Mouse (Mus musculus) small intestine, adult 2 months (tissue): ENCODE measurements around the gene Atp4b. TPM values are rescaled to one million over a fixed set of nuclear protein-coding genes. Genes with fewer than 3 reads are reported as not detected.

Experiments
- H3K27ac ChIP-seq: fragments of 200-500 bp; 2 replicates; pipeline ENCODE4 v1.5.1; 2012; ENCODE audit warnings: low read depth, low read length, control low read depth, inconsistent platforms; ENCODE audit not compliant: insufficient read depth
- H3K27me3 ChIP-seq: fragments of 200-500 bp; 2 replicates; pipeline ENCODE4 v1.6.1; 2012; ENCODE audit warnings: mild to moderate bottlenecking, moderate library complexity, low read length, inconsistent platforms; ENCODE audit not compliant: control insufficient read depth, insufficient read depth
- H3K36me3 ChIP-seq: fragments of 200-500 bp; 2 replicates; pipeline ENCODE4 v1.6.1; 2012; ENCODE audit warnings: mild to moderate bottlenecking, low read length, control low read depth, inconsistent platforms; ENCODE audit not compliant: control insufficient read depth, insufficient read depth
- H3K4me1 ChIP-seq: fragments of 200-500 bp; 2 replicates; pipeline ENCODE4 v1.6.1; 2012; ENCODE audit warnings: low read length, inconsistent platforms, mixed read lengths; ENCODE audit not compliant: control insufficient read depth, insufficient read depth, insufficient read length
- H3K4me3 ChIP-seq: fragments of 200-500 bp; 2 replicates; pipeline ENCODE4 v1.5.1; 2012; ENCODE audit warnings: low read depth, mild to moderate bottlenecking, control low read depth, inconsistent platforms, low read length, moderate library complexity
- CTCF ChIP-seq: fragments of 200-500 bp; IDR thresholded peaks from 2 replicates; pipeline ENCODE4 v1.5.1; 2012; ENCODE audit warnings: low read depth, mild to moderate bottlenecking, control low read depth, inconsistent platforms, low read length, moderate library complexity, mixed read lengths; ENCODE audit not compliant: insufficient replicate concordance, insufficient read length; ENCODE audit errors: extremely low read depth
- POLR2A ChIP-seq: fragments of 200-500 bp; IDR thresholded peaks from 2 replicates; pipeline ENCODE4 v1.6.1; 2012; ENCODE audit warnings: low read depth, mild to moderate bottlenecking, control low read depth, inconsistent platforms, low read length, moderate library complexity
- WGBS: fragments of 180-500 bp; shearing (Covaris S2); methylation state at CpG from one replicate; pipeline ENCODE4 v1.1.7; 2018; 5-methylcytosine and 5-hydroxymethylcytosine counted together
- polyA plus RNA-seq: library from polyadenylated mRNA; depleted of rRNA; stranded (reverse); fragments of >200 nt; gene quantifications from 2 replicates; pipeline ENCODE4 v1.2.3, GENCODE M21; 2012

The Atp4b gene
- polyA plus RNA-seq, 1 experiment, result 0.13 TPM

DNA sequence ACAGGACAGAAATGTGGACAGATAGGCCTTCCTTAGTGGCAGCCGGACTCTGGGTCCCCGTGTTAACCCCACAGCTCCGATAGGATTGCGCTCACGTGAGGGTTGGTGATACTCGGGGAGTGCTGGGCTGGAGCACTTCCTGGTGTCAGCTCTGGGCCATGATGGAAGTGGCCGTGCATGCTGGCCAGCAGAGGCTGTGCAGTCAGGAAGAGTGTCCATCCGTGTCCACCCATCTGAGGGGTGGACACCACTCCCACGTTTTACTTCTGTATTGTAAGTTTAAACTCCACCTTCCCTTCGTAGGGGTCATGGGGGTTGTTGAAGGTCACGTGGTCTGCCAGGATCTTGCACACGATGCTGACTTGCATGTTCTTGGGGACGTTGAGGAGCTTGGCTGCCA lies 10.3 kb downstream of the Atp4b start:
- Histone ChIP-seq H3K4me3 (no peak overlapping the region), H3K36me3 (no peaks in the 10 kb centered on the region), H3K27me3 (no peaks in the 10 kb centered on the region), H3K4me1 (no peaks in the 10 kb centered on the region; the same call in 1 of the 2 replicates), H3K27ac (no peak overlapping the region)
- no peak for TF ChIP-seq CTCF
- no peak for TF ChIP-seq POLR2A
- 65% methylated on average over 13 of the region's 13 CpGs for WGBS

DNA sequence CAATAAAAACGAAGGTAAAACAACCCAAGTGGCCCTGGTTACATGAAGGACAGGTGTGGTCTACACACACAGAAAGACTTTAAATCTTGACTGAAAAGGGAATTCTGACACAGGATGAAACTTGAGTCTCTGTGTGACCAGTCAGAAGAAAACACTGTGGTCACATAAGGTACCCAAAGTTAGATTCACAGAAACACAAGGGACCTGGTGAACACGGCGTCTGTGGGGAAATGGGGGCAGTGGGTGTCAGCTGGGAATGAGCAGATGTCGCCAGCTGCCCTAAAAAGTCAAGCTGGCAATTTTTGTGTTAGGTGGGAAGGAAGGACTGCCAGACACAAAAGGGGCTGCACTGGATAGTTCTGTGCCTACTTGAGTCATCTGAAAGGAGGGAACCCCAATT lies 13.6 kb downstream of the Atp4b start:
- Histone ChIP-seq H3K27me3 (no peaks in the 10 kb centered on the region), H3K36me3 (peaks cover 14% of the 10 kb centered on the region), H3K27ac (no peak overlapping the region), H3K4me1 (no peaks in the 10 kb centered on the region; the same call in 1 of the 2 replicates), H3K4me3 (no peak overlapping the region)
- 93% methylated on average over 4 of the region's 4 CpGs for WGBS
- TF ChIP-seq POLR2A (no peak), CTCF (no peak)

- no peak overlapping the region for H3K27ac ChIP-seq
- TF ChIP-seq POLR2A (no peak), CTCF (no peak)
- H3K27me3 ChIP-seq, result no peaks in the 10 kb centered on the region
- no peaks in the 10 kb centered on the region; the same call in 1 of the 2 replicates for H3K4me1 ChIP-seq
- WGBS, result 73% methylated on average over 3 of the region's 3 CpGs
- H3K4me3 ChIP-seq, result no peak overlapping the region
- peaks cover 14% of the 10 kb centered on the region for H3K36me3 ChIP-seq
Measured at GRCm38 (mm10) chr8:13382536-13382935, 14.1 kb downstream of the Atp4b start.

GRCm38 (mm10) chr8:13381630-13382029 lies 15.0 kb downstream of the Atp4b start:
- no peaks in the 10 kb centered on the region for H3K27me3 ChIP-seq
- no peak overlapping the region for H3K4me3 ChIP-seq
- H3K4me1 ChIP-seq, result no peaks in the 10 kb centered on the region; the same call in 1 of the 2 replicates
- TF ChIP-seq POLR2A (no peak), CTCF (no peak)
- peaks cover 19% of the 10 kb centered on the region for H3K36me3 ChIP-seq
- 86% methylated on average over 7 of the region's 7 CpGs for WGBS
- no peak overlapping the region for H3K27ac ChIP-seq

DNA sequence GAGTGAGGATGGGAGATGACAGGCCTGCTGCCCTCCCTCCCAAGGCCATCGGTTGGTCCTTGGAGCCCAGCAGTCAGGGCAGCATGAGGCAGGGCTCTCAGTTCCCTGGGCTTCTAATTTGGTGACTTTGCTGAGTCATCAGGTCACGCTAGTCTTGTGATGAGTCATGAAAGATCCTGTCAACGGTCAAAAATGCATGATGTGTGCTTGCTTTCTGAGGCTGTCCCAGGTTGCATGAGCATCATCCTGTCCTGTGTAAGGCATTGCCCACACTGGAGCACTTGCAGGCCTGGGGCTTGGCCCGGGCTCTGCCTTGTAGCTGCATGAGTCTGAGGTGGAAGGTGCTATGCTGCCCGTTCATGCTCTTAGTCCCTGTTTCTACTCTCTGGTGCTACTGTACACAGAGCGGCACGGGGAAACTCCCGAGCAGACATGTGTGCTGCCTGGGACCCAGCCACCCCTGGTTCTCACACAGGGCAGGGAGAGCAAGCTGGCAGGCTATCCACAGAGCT lies 23.4 kb downstream of the Atp4b start:
- no peaks in the 10 kb centered on the region for H3K27me3 ChIP-seq
- peaks cover 71% of the 10 kb centered on the region for H3K36me3 ChIP-seq
- H3K4me3 ChIP-seq, result no peak overlapping the region
- WGBS, result 77% methylated on average over 8 of the region's 8 CpGs
- H3K4me1 ChIP-seq, result no peaks in the 10 kb centered on the region
- H3K27ac ChIP-seq, result no peak overlapping the region
- TF ChIP-seq POLR2A, result no peak
- no peak for TF ChIP-seq CTCF

DNA sequence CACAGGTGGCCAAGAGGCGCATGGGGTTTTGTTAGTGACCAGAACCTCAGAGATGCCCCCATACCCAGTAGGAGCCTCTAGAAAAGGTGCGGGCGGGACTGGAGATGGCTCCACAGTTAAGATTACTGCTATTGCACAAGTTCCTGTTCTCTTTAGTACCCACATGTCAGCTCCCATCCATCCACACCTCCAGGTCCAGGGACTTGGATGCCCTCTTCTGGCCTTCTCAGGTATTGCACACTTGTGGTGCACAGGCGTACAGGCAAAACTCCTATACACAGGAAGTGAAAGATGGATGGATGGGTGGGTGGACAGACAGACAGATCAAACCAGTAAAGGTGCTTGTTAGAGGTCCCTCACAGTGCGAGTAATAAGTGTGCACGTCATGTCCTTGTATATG lies 34.8 kb downstream of the Atp4b start:
- Histone ChIP-seq H3K4me3 (no peak overlapping the region), H3K36me3 (peaks cover 69% of the 10 kb centered on the region), H3K4me1 (no peaks in the 10 kb centered on the region), H3K27me3 (no peaks in the 10 kb centered on the region), H3K27ac (no peak overlapping the region)
- 97% methylated on average over 6 of the region's 6 CpGs for WGBS
- TF ChIP-seq CTCF (peak; percentile 43; the same call in 1 of the 2 replicates), POLR2A (no peak)

DNA sequence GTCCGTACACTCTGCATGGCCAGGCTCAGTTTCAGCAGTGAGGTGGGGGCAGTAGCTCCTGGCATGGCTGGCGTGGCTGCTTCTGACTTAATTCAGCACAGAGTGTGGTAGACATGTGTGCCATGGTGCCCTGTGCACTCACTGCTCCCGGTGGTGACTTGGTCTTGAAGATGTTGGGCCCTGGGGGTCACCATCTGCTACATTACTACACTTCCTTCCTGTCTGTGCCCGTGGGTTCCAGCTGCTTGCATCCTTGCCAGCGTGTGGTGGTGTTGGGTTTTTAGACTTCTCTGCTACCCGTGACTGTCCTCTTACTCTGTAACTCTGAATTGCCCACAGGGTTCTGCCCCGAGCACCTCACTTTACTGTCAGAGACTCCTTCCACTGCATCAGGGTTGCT lies 36.4 kb downstream of the Atp4b start:
- Histone ChIP-seq H3K27ac (no peak overlapping the region), H3K27me3 (no peaks in the 10 kb centered on the region), H3K36me3 (peaks cover 64% of the 10 kb centered on the region), H3K4me1 (no peaks in the 10 kb centered on the region), H3K4me3 (no peak overlapping the region)
- WGBS, result 87% methylated on average over 7 of the region's 7 CpGs
- TF ChIP-seq CTCF (no peak), POLR2A (no peak)
